Mouse (Mus musculus): ENCODE results near the gene Mdh1. TPM values are rescaled to one million over a fixed set of nuclear protein-coding genes. Genes with fewer than 3 reads are reported as not detected.
"Not testable (repeated sequence)": the region's sequence is repeated elsewhere in the genome, so short reads cannot be mapped to it uniquely, and the experiment has no call there.

Mdh1 gene
- polyA plus RNA-seq, 1 experiment from 2014 or later = 405 TPM

GRCm38 (mm10) chr11:21540072-21540471, 32.1 kb downstream of the Mdh1 start:
- no peak for DNase-seq (ENCODE audit: low spot score)
- H3K4me3 ChIP-seq = no peak overlapping the region
- H3K27ac ChIP-seq (replicated peaks) = no peak overlapping the region
- no peaks in the 10 kb centered on the region for H3K4me1 ChIP-seq
- 67% methylated on average over 2 of the region's 2 CpGs for WGBS
- H3K9me3 ChIP-seq = no peaks in the 10 kb centered on the region
- no peaks in the 10 kb centered on the region for H3K27me3 ChIP-seq (replicated peaks; ENCODE audit: low read depth, poor library complexity, severe bottlenecking)
- no peaks in the 10 kb centered on the region for H3K36me3 ChIP-seq (replicated peaks)

- not testable (repeated sequence) for H3K27ac ChIP-seq (replicated peaks)
Measured at GRCm38 (mm10) chr11:21530856-21531255, 41.3 kb downstream of the Mdh1 start.

GRCm38 (mm10) chr11:21528676-21529394, 43.3 kb downstream of the Mdh1 start:
- Histone ChIP-seq H3K4me1 (no peaks in the 10 kb centered on the region), H3K27ac (replicated peaks) (no peak overlapping the region), H3K36me3 (replicated peaks) (no peaks in the 10 kb centered on the region), H3K4me3 (no peak overlapping the region), H3K27me3 (replicated peaks; ENCODE audit: low read depth, poor library complexity, severe bottlenecking) (no peaks in the 10 kb centered on the region), H3K9me3 (no peaks in the 10 kb centered on the region)
- no peak for DNase-seq (ENCODE audit: low spot score)
- 60% methylated on average over 2 of the region's 2 CpGs for WGBS

More at GRCm38 (mm10) chr11:21530856-21531255, 41.3 kb downstream of the Mdh1 start:
- not testable (repeated sequence) for H3K36me3 ChIP-seq (replicated peaks); H3K27me3 ChIP-seq (replicated peaks; ENCODE audit: low read depth, poor library complexity, severe bottlenecking); H3K4me1 ChIP-seq; H3K4me3 ChIP-seq; DNase-seq (ENCODE audit: low spot score); H3K9me3 ChIP-seq
- 83% methylated on average over 2 of the region's 2 CpGs for WGBS

- no peak for DNase-seq (ENCODE audit: low spot score)
- Histone ChIP-seq H3K27me3 (replicated peaks; ENCODE audit: low read depth, poor library complexity, severe bottlenecking) (no peaks in the 10 kb centered on the region), H3K9me3 (no peaks in the 10 kb centered on the region), H3K4me3 (no peak overlapping the region), H3K36me3 (replicated peaks) (no peaks in the 10 kb centered on the region), H3K27ac (replicated peaks) (no peak overlapping the region), H3K4me1 (no peaks in the 10 kb centered on the region)
- WGBS = 88% methylated on average over 9 of the region's 9 CpGs
Measured at GRCm38 (mm10) chr11:21517726-21518125, 54.4 kb downstream of the Mdh1 start.

- not testable (repeated sequence) for DNase-seq (ENCODE audit: low spot score); H3K9me3 ChIP-seq; H3K27ac ChIP-seq (replicated peaks); H3K4me1 ChIP-seq; H3K27me3 ChIP-seq (replicated peaks; ENCODE audit: low read depth, poor library complexity, severe bottlenecking); H3K36me3 ChIP-seq (replicated peaks); H3K4me3 ChIP-seq
- 93% methylated on average over 1 of the region's 1 CpGs for WGBS
Measured at GRCm38 (mm10) chr11:21516396-21516795, 55.8 kb downstream of the Mdh1 start.

- not testable (repeated sequence) for H3K27ac ChIP-seq (replicated peaks); H3K27me3 ChIP-seq (replicated peaks; ENCODE audit: low read depth, poor library complexity, severe bottlenecking); DNase-seq (ENCODE audit: low spot score); H3K4me1 ChIP-seq; H3K9me3 ChIP-seq; H3K4me3 ChIP-seq; H3K36me3 ChIP-seq (replicated peaks)
- 94% methylated on average over 1 of the region's 1 CpGs for WGBS
Measured at GRCm38 (mm10) chr11:21510577-21510976, 61.6 kb downstream of the Mdh1 start.

- H3K9me3 ChIP-seq; H3K4me3 ChIP-seq; DNase-seq (ENCODE audit: low spot score); H3K4me1 ChIP-seq; H3K36me3 ChIP-seq (replicated peaks); H3K27ac ChIP-seq (replicated peaks); H3K27me3 ChIP-seq (replicated peaks; ENCODE audit: low read depth, poor library complexity, severe bottlenecking): not testable (repeated sequence)
- 80% methylated on average over 1 of the region's 1 CpGs for WGBS
Measured at GRCm38 (mm10) chr11:21508713-21509112, 63.5 kb downstream of the Mdh1 start.

- H3K9me3 ChIP-seq; H3K4me1 ChIP-seq; H3K27me3 ChIP-seq (replicated peaks; ENCODE audit: low read depth, poor library complexity, severe bottlenecking); H3K36me3 ChIP-seq (replicated peaks); DNase-seq (ENCODE audit: low spot score); H3K27ac ChIP-seq (replicated peaks); H3K4me3 ChIP-seq: not testable (repeated sequence)
- 85% methylated on average over 5 of the region's 5 CpGs for WGBS
Measured at GRCm38 (mm10) chr11:21507073-21507472, 65.1 kb downstream of the Mdh1 start.

Small RNA genes lying within 50 kb of the gene (microRNA-seq; reads per million reads assigned to microRNA genes)
- gene Gm22990 = not detected

Other genes starting within 250 kb of the Mdh1 start
- 53.5 and 54.2 TPM in 2 replicates for gene Ugp2, start 201.2 kb downstream of the Mdh1 start, polyA plus RNA-seq (2016; fragmentation: Nextera tagmentation; extraction: Ambion mirVana)
- 9.5 and 10.7 TPM in 2 replicates for gene Wdpcp, start 132 bp downstream of the Mdh1 start, polyA plus RNA-seq (2016; fragmentation: Nextera tagmentation; extraction: Ambion mirVana)

Data from embryonic facial prominence, embryonic 10.5 days (tissue).